Mouse (Mus musculus): Measurements from ENCODE around the gene S100a14. TPM values are rescaled to one million over a fixed set of nuclear protein-coding genes. Genes with fewer than 3 reads are reported as not detected.

The S100a14 gene
- polyA plus RNA-seq, 1 experiment from 2014 or later = not detected

- Histone ChIP-seq H3K9me3 (no peaks in the 10 kb centered on the region), H3K4me3 (replicated peaks) (no peak overlapping the region), H3K27ac (no peak overlapping the region), H3K4me2 (replicated peaks) (no peak overlapping the region), H3K36me3 (no peaks in the 10 kb centered on the region), H3K4me1 (replicated peaks) (no peaks in the 10 kb centered on the region), H3K9ac (replicated peaks) (no peak overlapping the region), H3K27me3 (no peaks in the 10 kb centered on the region)
- ATAC-seq = no peak
- 90% methylated on average over 7 of the region's 7 CpGs for WGBS
Measured at GRCm38 (mm10) chr3:90527291-90527873, 726 bp downstream of the S100a14 start.

GRCm38 (mm10) chr3:90531713-90532112 lies 5.1 kb downstream of the S100a14 start:
- Histone ChIP-seq H3K4me2 (replicated peaks) (no peak overlapping the region), H3K9ac (replicated peaks) (no peak overlapping the region), H3K27ac (no peak overlapping the region), H3K36me3 (no peaks in the 10 kb centered on the region), H3K9me3 (no peaks in the 10 kb centered on the region), H3K4me3 (replicated peaks) (no peak overlapping the region), H3K27me3 (no peaks in the 10 kb centered on the region), H3K4me1 (replicated peaks) (no peaks in the 10 kb centered on the region)
- no peak for ATAC-seq
- WGBS = 71% methylated on average over 5 of the region's 5 CpGs

- no peak for ATAC-seq
- Histone ChIP-seq H3K4me3 (replicated peaks) (no peak overlapping the region), H3K9ac (replicated peaks) (no peak overlapping the region), H3K4me2 (replicated peaks) (no peak overlapping the region), H3K36me3 (no peaks in the 10 kb centered on the region), H3K27me3 (no peaks in the 10 kb centered on the region), H3K4me1 (replicated peaks) (no peaks in the 10 kb centered on the region), H3K9me3 (no peaks in the 10 kb centered on the region), H3K27ac (no peak overlapping the region)
- WGBS = 77% methylated on average over 1 of the region's 1 CpGs
Measured at GRCm38 (mm10) chr3:90535446-90535845, 8.8 kb downstream of the S100a14 start.

DNA sequence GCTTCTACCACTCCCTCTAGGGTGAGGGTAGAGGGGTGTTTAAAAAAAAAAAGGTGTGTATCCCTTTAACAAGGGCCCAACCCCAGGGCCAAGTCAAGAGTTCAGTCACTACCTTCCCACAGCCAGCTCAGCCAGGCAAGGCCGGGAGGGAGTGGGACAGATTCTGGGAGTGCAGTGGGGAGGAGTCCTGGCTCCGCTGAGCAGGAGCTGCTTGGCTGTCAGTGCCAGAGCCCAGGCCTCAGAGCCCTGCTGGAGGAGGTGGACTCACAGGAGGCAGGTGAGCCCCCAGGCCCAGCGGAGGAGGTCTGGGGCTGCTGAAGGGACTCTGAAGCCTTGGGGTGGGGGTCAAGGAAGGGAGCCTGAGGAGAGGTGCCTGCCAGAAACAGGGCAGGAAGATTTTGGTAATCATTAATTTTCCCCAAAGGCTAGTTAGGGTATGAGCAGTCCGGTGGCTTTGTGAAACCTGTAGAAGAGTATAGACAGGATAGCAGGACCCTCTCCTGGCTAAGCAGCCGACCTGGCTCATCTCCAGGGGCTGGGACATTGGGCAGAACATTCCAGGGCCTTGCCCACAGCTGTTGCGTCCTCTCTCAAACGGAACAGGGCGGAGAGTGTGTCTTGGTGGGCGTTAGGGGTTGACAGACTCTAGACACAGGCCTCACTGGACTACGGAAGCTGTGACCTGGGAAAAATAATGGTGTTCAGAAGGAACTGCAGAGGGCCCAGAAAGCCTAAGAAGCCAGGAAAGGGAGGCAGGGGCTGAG lies 10.7 kb downstream of the S100a14 start, which contains the start of gene S100a16:
S100a16 (plus strand) TSS at position 114 of the 764 bp plus-strand sequence.
- 46% methylated on average over 10 of the region's 10 CpGs for WGBS
- no peaks in the 10 kb centered on the region for H3K36me3 ChIP-seq
- peaks cover 13% of the 10 kb centered on the region for H3K4me1 ChIP-seq (replicated peaks)
- H3K27me3 ChIP-seq = no peaks in the 10 kb centered on the region
- H3K9me3 ChIP-seq = no peaks in the 10 kb centered on the region
- no peak within 1 kb of the TSS for H3K4me3 ChIP-seq (replicated peaks)
- no peak within 1 kb of the TSS for H3K4me2 ChIP-seq (replicated peaks)
- ATAC-seq = no peak
- H3K9ac ChIP-seq (replicated peaks) = no peak within 1 kb of the TSS
- H3K27ac ChIP-seq = no peak within 1 kb of the TSS

DNA sequence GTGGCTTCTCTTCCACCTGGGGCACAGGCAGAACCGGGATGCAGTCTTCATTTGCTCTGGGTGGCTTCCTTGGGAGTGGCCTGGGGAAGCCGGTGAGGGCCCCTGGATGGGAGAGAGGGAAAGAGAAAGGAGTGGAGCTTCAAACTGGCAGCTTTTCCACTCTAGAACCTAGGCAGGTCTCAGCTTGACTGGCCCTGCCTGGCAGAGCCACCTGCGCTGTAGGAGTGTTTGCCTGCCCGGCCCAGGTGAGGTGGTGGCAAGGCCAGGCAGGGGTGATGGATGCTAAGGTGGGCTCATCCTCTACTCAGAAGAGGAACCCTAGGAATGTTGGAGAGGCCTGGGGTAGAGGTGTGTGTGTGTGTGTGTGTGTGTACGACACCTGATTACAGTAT lies 11.2 kb downstream of the S100a14 start:
- Histone ChIP-seq H3K9ac (replicated peaks) (no peak overlapping the region), H3K4me1 (replicated peaks) (peaks cover 13% of the 10 kb centered on the region), H3K4me2 (replicated peaks) (no peak overlapping the region), H3K36me3 (no peaks in the 10 kb centered on the region), H3K27me3 (no peaks in the 10 kb centered on the region), H3K4me3 (replicated peaks) (no peak overlapping the region), H3K9me3 (no peaks in the 10 kb centered on the region), H3K27ac (no peak overlapping the region)
- 92% methylated on average over 5 of the region's 5 CpGs for WGBS
- ATAC-seq = no peak

DNA sequence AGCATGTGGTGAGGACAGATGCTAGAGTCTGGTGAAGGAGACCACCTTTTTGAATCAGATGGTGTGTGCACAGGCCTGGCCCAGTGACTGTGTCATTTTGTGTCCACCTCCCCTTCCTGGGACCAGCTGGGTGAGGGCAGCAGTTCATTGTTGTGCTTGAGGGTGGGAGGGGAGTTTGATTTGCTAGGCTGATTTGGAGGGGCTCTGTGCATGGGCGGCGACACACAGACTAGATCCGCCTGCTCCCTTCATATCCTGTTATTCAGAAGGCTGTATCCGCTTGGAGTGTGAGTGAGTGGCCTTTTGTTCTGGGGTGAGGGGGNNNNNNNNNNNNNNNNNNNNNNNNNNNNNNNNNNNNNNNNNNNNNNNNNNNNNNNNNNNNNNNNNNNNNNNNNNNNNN lies 14.2 kb downstream of the S100a14 start:
- 16% methylated on average over 4 of the region's 4 CpGs for WGBS
- Histone ChIP-seq H3K4me2 (replicated peaks) (peak overlapping the region; percentile 20), H3K9ac (replicated peaks) (peak overlapping the region; percentile 11; the same call in 1 of the 2 replicates), H3K4me1 (replicated peaks) (peaks cover 13% of the 10 kb centered on the region), H3K27ac (0 out of 2 replicates have a peak overlapping the region, but pooled peaks have one; percentile 39), H3K36me3 (no peaks in the 10 kb centered on the region), H3K27me3 (no peaks in the 10 kb centered on the region), H3K4me3 (replicated peaks) (no peak overlapping the region), H3K9me3 (no peaks in the 10 kb centered on the region)
- ATAC-seq = peak; percentile 76

- Histone ChIP-seq H3K4me2 (replicated peaks) (no peak overlapping the region), H3K4me1 (replicated peaks) (no peaks in the 10 kb centered on the region), H3K9ac (replicated peaks) (no peak overlapping the region), H3K9me3 (no peaks in the 10 kb centered on the region), H3K27ac (no peak overlapping the region), H3K27me3 (no peaks in the 10 kb centered on the region), H3K4me3 (replicated peaks) (no peak overlapping the region), H3K36me3 (no peaks in the 10 kb centered on the region)
- 63% methylated on average over 5 of the region's 5 CpGs for WGBS
- no peak for ATAC-seq
Measured at GRCm38 (mm10) chr3:90549676-90550420, 23.2 kb downstream of the S100a14 start.

DNA sequence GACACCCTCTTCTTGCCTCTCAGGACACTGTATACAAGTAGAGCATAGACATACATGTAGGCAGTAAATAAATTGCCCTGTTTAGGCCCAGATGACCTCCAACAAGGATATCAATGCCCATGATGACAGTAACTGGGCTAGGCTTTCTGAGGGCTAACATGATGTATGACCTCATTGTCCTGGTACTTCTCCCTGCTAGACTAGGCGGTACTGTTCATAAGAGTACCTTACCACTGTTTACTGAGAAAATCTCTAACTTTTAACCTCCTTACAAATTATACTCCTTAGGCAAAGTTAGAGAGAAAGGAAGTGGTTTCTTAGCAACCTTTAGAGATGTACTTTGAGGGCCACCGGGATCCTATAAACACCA lies 23.8 kb downstream of the S100a14 start:
- Histone ChIP-seq H3K9ac (replicated peaks) (no peak overlapping the region), H3K9me3 (no peaks in the 10 kb centered on the region), H3K27ac (no peak overlapping the region), H3K4me3 (replicated peaks) (no peak overlapping the region), H3K4me1 (replicated peaks) (no peaks in the 10 kb centered on the region), H3K4me2 (replicated peaks) (no peak overlapping the region), H3K27me3 (no peaks in the 10 kb centered on the region), H3K36me3 (no peaks in the 10 kb centered on the region)
- WGBS = 90% methylated on average over 2 of the region's 2 CpGs
- ATAC-seq = no peak

GRCm38 (mm10) chr3:90552231-90552630 lies 25.6 kb downstream of the S100a14 start:
- WGBS = 86% methylated on average over 2 of the region's 2 CpGs
- H3K9ac ChIP-seq (replicated peaks) = no peak overlapping the region

GRCm38 (mm10) chr3:90555954-90556353 lies 29.3 kb downstream of the S100a14 start:
- Histone ChIP-seq H3K9me3 (no peaks in the 10 kb centered on the region), H3K4me2 (replicated peaks) (no peak overlapping the region), H3K27ac (no peak overlapping the region), H3K4me3 (replicated peaks) (no peak overlapping the region), H3K36me3 (no peaks in the 10 kb centered on the region), H3K27me3 (no peaks in the 10 kb centered on the region), H3K9ac (replicated peaks) (no peak overlapping the region), H3K4me1 (replicated peaks) (peaks cover 4% of the 10 kb centered on the region; the same call in 1 of the 2 replicates)
- peak; percentile 80 for ATAC-seq
- 29% methylated on average over 5 of the region's 5 CpGs for WGBS

More at GRCm38 (mm10) chr3:90552231-90552630, 25.6 kb downstream of the S100a14 start:
- no peak for ATAC-seq
- Histone ChIP-seq H3K36me3 (no peaks in the 10 kb centered on the region), H3K4me1 (replicated peaks) (peaks cover 4% of the 10 kb centered on the region; the same call in 1 of the 2 replicates), H3K27me3 (no peaks in the 10 kb centered on the region), H3K4me2 (replicated peaks) (no peak overlapping the region), H3K4me3 (replicated peaks) (no peak overlapping the region), H3K27ac (no peak overlapping the region), H3K9me3 (no peaks in the 10 kb centered on the region)

DNA sequence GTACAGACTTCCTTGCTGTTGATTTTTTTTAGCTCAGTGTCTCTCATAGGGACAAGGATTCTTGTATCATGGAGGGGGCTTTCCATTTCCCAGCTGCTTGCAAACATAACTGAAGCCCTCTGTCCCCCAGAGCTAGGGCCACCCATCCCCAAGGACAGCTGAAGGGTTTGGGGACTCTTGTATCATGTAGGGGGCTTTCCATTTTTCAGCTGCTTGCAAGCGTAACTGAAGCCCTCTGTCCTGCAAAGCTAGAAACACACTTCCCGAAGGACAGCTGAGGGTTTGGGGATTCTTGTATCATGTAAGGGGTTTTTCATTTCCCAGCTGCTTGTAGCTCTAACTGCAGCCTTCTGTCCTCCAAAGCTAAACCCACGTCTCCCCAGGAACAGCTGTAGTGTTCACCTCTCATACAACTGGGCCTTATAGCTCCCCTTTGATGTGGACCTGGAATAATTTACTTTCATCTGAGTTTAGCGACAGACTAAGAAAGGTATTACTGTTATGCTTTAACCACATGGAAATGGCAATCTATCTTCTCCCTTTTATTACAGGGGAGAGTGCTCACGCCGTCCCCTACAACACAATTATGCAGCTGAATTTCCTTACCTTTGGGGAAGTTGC lies 33.5 kb downstream of the S100a14 start, which contains the start of gene S100a3:
S100a3 (plus strand) TSS at position 571 of the 621 bp plus-strand sequence.
- H3K4me3 ChIP-seq (replicated peaks) = no peak within 1 kb of the TSS
- H3K27ac ChIP-seq = no peak within 1 kb of the TSS
- H3K4me2 ChIP-seq (replicated peaks) = no peak within 1 kb of the TSS
- H3K9ac ChIP-seq (replicated peaks) = no peak within 1 kb of the TSS
- peaks cover 4% of the 10 kb centered on the region; the same call in 1 of the 2 replicates for H3K4me1 ChIP-seq (replicated peaks)
- 89% methylated on average over 6 of the region's 6 CpGs for WGBS
- ATAC-seq = no peak
- no peaks in the 10 kb centered on the region for H3K9me3 ChIP-seq
- no peaks in the 10 kb centered on the region for H3K36me3 ChIP-seq
- H3K27me3 ChIP-seq = no peaks in the 10 kb centered on the region

DNA sequence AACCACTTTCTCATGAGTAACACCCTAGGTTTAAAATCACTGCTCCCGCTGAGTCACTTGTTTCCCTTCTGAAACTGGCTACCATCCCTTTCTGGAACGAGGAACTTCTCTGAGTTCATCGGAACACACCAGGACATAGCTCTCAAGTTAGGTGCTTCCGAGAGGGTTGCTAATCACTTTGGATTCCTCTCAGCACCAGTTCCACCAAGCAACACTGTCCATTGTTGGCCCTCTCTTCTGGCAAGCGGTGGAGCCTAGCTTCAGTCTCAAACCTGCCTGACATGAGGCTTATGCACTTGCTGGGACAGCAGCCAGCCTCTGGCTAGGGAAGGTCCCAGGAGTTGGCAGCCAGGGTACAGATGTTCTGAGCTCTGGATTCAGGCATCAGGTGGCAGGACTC lies 48.0 kb downstream of the S100a14 start:
- 83% methylated on average over 5 of the region's 5 CpGs for WGBS
- H3K4me3 ChIP-seq (replicated peaks) = no peak overlapping the region
- H3K27me3 ChIP-seq = no peaks in the 10 kb centered on the region

More for the DNA sequence above, 48.0 kb downstream of the S100a14 start:
- no peak for ATAC-seq
- Histone ChIP-seq H3K27ac (no peak overlapping the region), H3K4me1 (replicated peaks) (no peaks in the 10 kb centered on the region), H3K4me2 (replicated peaks) (no peak overlapping the region), H3K9me3 (no peaks in the 10 kb centered on the region), H3K9ac (replicated peaks) (no peak overlapping the region), H3K36me3 (no peaks in the 10 kb centered on the region)

All from midbrain, embryonic 13.5 days (tissue).